Mouse (Mus musculus) kidney, adult 11 months (tissue): Measurements from ENCODE around the gene Smyd4.
A peak's percentile ranks its signal among the peaks of the same experiment; 100 is the strongest.

Experiments used
- DNase-seq: peaks from one replicate; pipeline ENCODE4 v3.0.0; 2022

Gene Smyd4

DNA sequence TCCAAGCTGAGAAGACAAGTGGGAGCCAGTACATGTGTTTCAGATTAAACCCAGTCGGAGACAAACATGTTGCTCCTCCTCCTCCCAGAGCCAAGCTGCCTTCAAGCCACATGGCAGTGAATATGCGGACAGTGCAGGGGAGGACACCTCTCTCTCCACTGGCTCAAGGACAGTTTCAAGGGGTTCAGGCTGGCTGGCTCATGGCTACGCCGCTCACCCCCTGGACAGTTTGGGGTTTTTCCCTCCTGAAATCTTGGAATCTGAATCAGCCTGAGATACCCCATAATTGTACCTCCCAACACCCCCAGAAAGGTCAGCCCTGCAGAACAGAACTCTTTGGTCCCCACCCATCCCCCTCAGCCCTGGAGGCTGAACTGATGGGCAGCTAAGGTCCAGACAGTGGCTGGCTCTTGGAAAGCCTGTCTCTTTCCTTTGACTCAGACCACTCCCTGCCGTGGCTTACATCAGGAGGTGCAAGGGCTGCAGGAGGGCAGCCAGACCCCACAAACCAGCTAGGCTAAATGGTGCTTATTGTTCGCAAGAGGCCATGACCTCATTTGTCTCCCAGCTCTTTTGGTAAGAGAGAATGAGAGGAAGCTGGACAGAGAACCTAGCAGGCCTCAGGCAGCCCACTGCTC lies 73.3 kb downstream of the Smyd4 start:
- DNase-seq = no peak

DNA sequence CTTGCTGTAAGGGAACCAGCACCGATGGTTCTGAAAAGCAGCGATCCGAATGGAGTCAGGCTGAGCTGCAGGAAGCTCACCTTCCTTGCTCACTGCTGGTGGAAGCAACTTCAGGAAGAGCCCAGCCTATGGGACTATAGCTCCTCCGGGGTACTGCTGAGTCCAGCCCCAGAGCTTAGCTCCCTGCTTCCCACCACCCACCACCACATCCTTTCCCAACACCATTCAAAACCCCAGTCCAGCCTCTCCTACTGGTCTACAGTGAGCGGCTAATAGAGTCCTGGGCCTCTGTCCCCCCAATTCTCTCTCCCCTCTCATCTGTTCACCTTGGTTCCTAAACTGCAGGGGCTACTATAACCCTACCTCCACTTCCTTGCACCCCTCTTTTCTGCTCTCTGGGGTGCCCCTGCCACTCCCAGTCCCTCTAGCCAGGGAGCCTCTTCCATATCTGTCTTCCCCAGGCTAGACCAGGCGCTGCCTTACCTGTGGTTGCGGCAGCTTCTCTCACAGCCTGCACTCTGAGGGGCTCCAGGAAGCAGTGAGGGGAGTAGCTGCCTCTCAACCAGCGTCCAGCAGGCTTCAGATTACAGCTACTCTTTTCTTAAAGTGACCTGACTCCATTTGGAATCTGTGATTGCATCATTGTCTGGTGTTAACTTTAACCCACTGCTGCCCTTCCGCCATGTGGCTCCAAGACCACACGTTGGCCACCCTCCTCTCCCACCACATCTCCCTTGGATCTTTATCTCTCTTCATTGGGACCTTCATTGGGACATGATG lies 74.0 kb downstream of the Smyd4 start, which contains the start of gene Serpinf1:
TSS of gene Serpinf1 (minus strand) at position 689 of the 780 bp plus-strand sequence.
- DNase-seq = no peak

DNA sequence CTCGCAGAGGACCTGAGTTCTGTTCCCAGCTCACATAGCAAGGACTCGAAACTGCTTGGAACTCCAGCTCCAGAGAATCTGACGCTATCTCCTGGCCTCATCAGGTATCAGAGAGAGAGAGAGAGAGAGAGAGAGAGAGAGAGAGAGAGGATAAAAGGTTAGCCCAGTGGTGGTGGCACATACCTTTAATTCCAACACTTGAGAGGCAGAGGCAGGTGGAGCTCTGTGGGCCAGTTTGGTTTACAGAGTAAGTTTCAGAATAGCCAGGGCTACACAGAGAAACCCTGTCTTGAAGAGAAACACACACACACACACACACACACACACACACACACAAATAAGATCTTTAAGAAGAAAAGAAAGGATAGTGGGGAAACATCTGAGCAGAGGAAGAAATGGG lies 74.9 kb downstream of the Smyd4 start:
- no peak for DNase-seq

DNA sequence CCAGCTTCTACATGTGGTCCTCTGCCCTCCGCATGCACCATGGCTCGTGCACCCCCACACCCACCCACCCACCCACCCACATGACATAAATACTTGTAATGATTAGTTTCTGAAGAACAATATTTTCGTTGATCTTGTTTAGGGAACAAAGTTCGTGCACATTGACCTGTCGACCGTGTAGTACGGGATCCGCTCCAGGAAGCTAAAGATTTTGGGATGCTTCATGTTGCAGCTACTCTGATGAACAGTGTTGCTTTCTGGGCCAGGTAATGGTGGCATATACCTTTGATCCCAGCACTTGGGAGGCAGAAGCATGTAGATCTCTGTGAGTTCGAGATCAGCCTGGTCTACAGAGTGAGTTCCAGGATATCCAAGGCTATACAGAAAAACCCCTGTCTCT lies 75.8 kb downstream of the Smyd4 start:
- DNase-seq = no peak

DNA sequence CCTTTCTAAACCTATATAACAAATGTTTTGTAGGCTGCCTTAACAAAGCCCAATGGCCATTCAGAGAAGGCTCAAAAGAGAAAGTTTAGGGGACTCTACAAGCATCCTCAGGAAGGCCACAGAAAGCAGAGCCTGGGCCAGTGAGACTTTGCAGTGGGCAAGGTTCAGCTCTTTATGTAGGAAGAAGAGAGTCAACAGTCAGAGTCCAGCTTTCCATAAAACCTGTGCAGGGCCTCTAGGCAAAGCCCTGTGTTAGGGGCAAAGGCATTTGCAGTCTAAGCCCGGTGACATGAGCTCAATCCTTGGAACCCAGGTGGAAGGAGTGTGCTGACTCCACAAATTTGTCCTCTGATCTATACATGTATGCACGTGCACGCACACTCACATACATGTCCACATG lies 76.2 kb downstream of the Smyd4 start:
- no peak for DNase-seq

DNA sequence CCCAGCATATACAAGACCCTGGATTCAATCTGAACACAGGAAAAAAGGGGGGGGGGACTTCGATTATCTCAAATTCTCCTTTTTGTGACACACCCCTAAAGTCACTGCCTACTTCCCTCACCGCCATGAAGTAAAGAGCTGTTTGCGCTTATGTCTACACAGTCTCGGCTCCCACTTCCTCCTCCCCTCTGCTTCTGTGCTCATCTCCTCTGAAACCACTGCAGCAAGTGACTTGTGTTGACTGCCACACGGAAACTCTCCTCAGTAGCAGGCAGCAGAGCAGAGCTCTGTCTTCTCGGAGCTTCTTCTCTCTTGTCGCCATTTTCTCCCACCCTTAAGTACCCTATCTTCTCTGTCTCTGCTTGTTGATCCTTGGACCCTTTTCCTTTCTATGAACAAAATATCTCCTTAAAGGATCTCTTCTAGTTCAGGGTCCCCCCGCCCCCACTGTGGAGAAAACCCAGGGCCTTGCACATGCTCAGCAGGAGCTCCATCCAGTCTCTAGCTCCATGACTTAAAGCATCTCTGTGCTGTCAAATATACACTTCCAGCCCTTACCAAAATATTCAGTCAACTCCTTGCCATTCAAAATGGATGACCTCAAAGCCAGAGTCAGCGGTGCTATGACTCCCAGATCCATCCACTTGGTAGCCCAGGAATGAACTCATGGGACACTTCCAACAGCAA lies 80.9 kb downstream of the Smyd4 start:
- no peak for DNase-seq

DNA sequence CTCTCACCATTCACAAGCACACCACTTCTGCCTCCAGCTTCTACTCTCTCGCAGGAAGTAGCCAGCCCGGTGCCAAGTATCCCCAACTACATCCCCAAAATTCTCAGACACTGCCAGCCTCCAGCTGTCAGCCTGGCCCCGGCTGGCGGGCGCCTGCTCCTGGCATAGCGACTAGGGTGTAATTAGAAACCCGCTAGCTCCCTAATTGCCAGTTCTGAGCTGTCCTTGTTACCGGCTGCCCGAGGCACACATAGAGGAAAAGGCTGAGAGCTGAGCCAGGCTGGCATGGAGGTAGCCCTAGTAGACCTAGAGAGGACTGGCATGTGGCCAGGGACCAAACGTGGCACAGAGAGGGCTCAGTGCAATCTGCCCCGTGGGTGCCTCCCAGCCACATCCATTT lies 83.1 kb downstream of the Smyd4 start:
- DNase-seq = no peak

DNA sequence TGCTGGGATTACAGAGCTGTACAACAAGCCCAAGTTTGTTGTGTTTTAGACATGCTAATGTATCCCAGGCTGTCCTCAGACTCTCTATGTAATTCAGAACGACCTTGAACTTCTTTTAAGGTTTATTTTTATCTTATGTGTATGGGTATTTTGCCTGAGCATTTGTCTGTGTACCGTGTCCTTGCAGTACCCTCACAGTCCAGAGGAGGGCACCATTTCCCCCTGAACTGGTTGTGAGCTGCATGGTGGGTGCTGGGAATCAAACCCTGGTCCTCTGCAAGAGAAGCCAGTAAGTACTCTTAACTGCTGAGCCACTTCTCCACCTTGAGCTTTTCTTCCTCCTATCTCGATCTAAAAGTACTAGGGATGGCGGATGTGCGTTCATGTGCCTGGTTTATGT lies 85.9 kb downstream of the Smyd4 start:
- no peak for DNase-seq

DNA sequence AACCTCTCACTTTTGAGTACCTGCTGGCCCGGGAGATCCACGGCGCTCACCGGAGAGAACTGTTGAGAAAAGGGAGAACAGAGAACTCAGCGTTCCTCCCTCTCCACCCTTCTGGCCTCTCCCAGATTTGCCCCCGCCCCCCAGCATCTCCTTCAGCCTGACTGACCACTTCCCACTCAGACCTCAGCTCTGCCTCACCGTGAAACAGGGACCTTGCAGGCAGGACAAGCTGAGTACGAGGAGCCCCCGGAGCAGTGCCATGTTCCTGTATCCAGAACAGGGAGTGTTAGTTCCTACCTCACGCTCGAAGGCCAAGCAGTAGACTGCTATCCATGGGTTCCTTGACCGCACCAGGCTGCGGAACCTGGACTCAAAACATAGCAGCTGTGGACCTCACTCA lies 90.0 kb downstream of the Smyd4 start:
- no peak for DNase-seq

DNA sequence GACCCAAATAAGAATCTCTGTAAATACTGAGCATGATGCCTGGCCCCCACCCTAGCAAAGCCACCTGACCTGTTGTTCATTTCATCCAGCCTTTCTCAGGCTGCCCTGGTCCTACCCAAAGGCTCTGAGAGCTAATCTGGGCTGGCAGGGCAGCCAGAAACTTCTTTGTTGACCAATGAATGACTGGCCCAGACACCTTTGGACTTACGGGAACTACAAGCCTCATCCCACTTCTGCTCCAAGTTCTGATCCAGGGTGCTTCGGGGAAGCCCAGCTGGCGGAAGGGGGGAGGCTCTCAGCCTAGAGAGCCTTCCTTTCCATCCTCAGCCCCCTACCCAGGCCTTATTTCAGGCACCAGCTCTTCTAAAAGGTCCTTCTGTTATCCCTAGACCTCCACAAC lies 90.6 kb downstream of the Smyd4 start:
- peak; percentile 51 for DNase-seq

DNA sequence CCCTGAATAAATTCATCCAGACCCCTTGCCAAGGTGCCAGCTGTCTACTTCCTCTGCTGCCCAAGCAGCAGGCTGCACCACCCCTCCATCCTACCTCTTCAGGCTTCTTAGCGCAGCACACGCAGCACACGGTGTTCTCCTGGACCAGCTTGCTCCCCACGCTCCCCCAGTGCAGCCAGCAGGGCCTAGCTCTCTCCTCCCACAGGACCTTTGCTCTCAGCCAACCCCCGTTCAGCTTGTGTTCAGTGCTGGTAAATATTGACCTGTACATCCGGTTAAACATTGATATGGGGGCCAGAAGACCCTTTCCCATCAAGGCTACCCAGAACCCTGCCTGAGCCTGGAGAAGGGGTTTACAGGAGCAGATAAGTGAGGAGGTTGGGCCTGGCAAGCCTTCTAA lies 91.1 kb downstream of the Smyd4 start, which contains the start of gene Serpinf2:
TSS of gene Serpinf2 (minus strand) at position 229 of the 400 bp plus-strand sequence.
- DNase-seq = peak; percentile 74

DNA sequence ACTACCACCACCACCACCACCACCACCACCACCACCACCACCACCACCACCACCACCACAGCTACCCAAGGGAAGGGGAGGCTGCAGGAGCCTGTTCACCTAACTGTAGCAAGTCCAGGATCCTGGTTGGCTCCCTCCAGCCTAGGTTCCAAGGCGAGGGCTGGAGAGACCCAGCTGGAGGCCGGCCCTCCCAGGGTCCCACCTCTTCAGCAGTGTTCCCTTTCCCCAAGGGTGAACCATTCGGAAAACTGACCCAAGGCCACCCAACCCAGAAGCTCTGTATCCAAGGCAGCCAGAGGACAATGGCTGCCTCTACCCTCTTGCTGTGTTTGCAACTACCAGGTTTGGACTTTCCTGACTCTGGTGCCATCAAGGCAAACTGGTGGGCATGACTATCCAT lies 91.7 kb downstream of the Smyd4 start:
- DNase-seq = no peak

DNA sequence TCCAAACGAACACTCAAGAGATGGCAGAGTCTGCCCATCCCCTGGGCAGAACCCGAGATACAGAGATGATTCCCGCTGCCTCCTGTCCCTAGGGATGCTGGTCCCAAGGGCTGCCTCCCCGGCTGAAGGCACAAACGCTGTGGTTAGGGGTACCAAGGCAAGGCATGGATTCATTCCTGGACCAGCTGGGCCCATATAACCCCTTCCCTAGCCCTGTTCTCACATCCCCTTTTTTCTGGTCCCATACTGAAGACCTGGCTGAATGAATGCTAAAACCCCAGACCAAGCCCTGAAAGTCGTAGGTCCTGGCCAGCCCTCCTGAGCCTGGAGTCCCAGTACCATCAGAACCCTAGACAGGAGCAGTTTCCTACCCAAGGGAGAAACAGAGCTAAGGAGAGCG lies 92.8 kb downstream of the Smyd4 start:
- no peak for DNase-seq

DNA sequence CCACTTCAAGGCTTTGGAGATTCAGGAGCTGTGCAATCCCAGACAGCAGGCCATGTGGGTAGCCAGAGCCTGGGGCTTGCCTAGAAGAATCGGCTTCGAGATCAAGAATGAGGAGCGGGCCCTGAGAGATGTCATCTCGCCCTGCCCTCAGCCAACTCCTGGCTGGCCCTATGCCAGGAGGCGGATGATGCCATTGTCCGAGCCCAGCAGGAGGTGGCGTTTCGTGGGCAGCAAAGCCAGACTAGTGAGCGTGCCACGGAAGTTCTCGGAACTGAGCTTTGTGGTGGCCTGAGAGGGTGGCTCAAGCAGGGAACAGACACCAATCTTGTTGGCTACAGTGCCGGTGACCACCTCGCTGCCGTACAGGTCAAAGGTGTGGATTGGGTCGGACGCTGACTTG lies 93.4 kb downstream of the Smyd4 start:
- peak; percentile 40 for DNase-seq

DNA sequence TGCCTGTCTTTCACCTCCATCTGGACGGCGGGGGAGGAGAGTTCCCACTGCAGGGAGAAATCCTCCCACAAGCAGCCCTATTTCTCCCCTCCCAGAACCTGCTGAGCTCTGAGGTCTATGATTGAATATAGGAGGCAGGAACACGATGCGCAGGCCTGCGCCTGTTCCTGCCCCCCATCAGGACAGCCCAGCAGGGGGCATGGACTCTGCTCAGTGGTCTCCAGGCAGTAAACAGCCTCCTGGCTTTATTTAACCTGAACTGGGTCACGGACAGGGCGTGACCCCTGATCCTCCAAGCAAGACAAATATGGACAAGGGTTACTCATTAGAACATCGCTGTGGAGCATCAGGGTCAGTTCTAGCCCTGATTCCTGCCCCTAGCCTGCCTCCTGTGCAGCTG lies 95.5 kb downstream of the Smyd4 start:
- peak; percentile 93 for DNase-seq

DNA sequence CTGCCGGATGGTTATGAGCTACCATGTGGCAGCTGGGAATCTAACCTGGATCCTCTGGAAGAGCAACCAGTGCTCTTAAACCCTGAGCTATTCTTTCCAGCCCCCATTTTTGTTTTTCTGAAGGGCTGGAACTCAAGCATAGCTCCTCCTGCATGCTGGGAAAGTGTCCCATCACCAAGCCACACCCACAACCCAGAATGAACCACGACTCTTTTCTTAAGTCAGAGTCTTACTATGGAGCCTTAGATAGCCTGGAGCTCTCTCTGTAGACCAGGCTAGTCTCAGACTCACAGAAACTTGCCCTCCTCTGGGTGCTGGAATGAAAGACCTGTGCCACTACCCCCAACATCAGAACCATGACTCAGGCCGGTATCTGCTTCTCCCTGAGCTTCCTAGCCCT lies 100.3 kb downstream of the Smyd4 start:
- DNase-seq = no peak

DNA sequence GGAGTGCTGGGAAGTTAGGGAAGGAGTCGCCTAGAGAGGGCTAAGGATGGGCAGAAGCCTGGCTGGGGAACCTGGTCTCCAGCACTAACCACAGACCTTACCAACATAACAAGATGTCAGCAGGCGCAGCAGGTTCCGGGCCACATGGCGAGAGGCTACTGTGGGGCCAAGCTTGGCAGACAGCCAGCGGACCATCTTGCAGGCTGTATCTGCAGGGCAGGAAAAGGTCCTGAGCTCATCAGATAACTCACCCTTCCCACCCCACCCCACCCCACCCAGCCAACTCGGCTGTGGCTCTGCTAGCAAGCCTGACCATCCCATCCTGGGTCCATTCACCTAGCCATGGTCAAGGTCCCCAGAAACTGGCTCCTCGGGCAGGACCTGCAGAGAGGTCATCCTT lies 101.5 kb downstream of the Smyd4 start:
- DNase-seq = no peak

DNA sequence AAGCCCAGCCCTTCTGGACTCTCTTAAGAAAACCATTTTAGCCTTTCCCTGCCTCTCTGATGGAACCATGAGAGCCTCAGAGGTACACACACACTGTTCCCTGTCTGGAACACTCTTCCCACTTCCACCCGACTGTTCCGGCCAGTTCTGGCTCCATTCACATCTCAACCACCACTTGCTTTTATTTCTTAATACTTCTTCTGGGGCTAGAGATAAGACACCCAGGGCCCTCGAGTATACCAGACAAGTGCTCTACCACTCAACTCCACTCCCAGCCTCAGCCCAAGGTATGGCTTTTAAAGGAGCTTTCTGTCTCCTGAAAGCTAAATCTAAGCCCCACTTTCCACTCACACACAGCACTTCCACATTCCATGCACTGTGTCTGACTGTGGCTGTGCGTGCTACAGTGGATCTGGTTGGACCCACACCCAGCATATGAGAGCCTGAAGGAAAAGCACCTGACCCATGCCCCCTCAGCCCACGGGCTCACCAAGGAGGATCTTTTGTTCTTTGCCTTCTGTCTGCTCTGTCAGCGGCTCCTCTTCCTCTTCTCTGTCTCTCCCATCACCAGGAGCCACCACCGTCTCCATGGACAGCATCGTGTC lies 102.2 kb downstream of the Smyd4 start:
- no peak for DNase-seq

DNA sequence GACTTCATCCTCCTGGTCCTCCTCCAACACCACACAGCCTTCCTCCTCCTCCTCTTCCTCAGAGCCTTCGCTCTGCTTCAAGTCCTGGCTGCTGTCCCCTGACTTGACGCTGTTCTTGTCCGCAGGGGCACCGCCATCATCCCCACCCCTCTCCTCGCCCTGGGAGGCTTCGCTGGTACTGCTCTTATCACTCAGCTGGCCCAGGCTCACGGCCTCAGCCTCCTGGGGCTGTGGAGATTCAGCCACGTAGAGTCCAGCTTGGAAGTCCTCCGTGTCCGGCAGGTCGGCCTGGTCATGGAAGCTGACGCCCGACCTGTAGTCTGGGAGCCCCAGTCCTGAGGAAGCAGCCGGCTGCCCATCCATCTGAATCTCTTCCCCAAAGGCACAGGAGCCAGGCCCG lies 102.7 kb downstream of the Smyd4 start:
- no peak for DNase-seq

DNA sequence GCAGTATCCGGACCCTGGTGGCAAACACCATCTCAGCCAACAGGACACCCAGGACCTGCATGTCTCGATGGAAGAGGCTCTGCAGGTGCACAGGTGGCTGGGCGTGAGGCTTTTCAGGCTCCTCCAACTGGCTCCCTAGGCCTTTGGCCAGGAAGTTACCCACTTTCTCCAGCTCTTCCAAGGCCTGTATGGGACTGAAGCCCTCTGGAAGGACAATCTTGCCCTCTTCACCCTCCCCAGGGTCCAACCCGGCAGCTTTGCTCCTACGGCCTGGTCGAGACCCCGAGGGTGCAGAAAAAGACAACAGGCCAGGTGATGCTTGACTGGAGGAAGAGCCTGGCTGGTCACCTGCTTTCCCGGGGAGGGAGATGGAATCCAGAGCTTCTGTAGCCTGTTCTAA lies 103.8 kb downstream of the Smyd4 start:
- DNase-seq = no peak

DNA sequence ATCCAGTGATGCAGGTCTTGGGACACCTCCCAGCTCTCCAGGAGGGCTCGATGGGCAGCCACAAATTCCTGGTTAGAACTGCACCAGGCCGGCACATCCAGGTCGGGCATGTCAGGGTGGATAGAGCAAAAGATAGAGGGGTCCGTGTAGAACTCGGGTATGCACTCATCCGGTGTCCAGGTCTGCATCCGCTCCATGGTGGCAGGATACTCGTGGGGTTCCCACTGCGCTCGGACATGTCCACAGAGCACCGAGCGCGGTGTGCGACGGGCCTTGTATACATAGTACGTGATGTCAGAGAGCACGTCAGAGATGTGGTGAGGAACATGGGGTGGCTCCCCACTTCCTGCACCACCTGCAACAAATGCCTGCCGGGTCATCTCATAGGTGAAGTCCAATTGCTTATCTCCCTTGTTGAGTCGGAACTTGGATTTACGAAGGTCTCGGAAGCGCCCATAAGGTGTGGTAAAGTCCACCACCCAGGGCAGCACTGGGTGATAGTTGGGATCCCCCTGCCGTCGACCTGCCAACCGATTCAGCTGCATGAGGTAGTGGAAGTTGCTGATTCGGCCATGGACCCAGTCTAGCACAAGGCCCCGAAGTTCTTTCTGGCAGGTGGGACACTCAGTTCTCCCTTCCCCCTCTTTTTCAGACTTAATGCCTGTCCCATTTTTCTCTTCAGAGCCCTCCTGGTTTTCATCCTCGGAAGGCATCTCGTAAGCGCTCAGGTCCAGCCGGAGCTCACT lies 104.8 kb downstream of the Smyd4 start:
- no peak for DNase-seq

DNA sequence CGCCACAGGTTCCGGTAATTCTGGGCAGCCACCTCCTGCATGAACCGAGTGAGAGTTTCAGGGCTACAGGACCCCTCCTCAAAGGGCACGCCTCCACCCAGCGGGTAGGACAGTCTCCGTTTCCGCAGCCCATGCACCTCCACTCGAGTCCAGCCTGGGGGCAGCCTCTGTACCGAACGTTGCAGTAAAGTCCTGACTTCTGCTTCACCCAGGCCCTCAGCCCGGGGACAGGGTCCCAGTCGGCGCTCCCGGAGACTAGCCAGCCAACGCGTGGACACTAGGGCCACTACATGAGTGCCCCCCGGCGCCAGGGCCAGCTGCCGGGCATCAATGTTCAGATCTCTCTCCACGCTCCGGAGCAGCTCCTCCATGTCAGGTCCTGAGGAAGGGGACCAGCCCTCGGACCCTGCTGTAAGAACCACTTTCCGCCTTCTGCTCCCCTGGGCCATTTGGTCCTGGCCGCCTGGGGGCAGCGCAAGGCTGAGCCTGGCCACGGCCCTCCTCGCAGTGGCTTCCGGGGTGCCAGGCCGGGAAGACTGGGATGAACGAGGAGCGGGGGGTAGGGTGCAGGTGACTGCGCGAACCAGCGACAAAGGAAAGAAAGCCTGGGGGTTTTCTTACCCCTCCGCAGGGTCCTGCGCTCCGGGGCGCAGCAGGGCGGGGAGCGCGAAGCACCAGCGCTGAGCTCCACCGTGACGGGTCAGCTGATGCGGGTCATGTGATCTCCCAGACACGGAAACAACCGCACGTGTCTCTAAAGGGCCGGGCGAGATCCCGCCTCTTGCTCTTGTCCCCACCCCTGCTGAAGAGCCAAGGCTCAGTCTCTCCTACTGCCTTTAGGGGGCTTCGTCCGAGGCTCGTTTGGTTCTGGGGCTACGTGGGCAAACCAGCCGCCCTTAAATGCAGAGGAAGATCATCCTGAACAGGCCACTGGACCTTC lies 106.0 kb downstream of the Smyd4 start, which contains the start of gene Wdr81:
TSS of gene Wdr81 (minus strand) at position 727 of the 940 bp plus-strand sequence.
- peak; percentile 90 for DNase-seq
